Mouse (Mus musculus) urinary bladder, postnatal 4 days (tissue): ENCODE data around the gene Olfr313.

Experiments
- DNase-seq, 2 experiments: peaks; one replicate each; pipeline ENCODE4 v3.0.0; 2021 to 2022; ENCODE audit warnings: low spot score in 2 of 2

Gene Olfr313

GRCm38 (mm10) chr11:58849731-58850130 lies 34.9 kb downstream of the Olfr313 start:
- no peak for DNase-seq

GRCm38 (mm10) chr11:58860744-58861143 lies 45.9 kb downstream of the Olfr313 start:
- DNase-seq, result no peak

- peak; percentile 73 to 76 for DNase-seq
Observed at GRCm38 (mm10) chr11:58867039-58867953, 52.5 kb downstream of the Olfr313 start, which contains the start of gene 2810021J22Rik. Gene 2810021J22Rik (plus strand): TSS chr11:58867216.

- DNase-seq, result no peak
Observed at GRCm38 (mm10) chr11:58867954-58868330, 53.1 kb downstream of the Olfr313 start.
